In genomic region chr9:43338067-43338466, GRCm38 (mm10) we compare ENCODE assay signal across 22 mouse cellular contexts. TPM values are rescaled to one million over a fixed set of nuclear protein-coding genes. Genes with fewer than 3 reads are reported as not detected.
DNase-seq lines count a peak whose midpoint lies in the region; ATAC-seq lines count a peak whose summit lies in the region.
"Had no signal": no experiment of that assay in that cellular context is flagged by ENCODE, and none has a peak within 500 bp of the region (broad histone marks: within the 10 kb centered on the region; RNA-seq: fewer than 3 reads in every experiment).

No protein-coding gene starts in this region.

- H3K27ac ChIP-seq in neural tube, embryonic 13.5 days (replicated peaks), result no peak overlapping the region
- H3K27ac ChIP-seq in neural tube, embryonic 15.5 days (replicated peaks), result no peak overlapping the region
- H3K27ac ChIP-seq: embryonic facial prominence, embryonic 10.5 days; embryonic facial prominence, embryonic 12.5 days; forebrain, embryonic 13.5 days; forebrain, embryonic 15.5 days had no signal

- ATAC-seq in neural tube, embryonic 13.5 days (ENCODE audit: low read depth), result no peak
- ATAC-seq in neural tube, embryonic 15.5 days (ENCODE audit: low FRiP score), result no peak
- ATAC-seq: activated CD4-positive, CD25-positive, alpha-beta regulatory T cell, adult 4 months; CD4-positive, CD25-positive, alpha-beta regulatory T cell, adult 4 months; forebrain, embryonic 13.5 days; forebrain, embryonic 15.5 days; forebrain, postnatal 0 days; Patski had no signal

- H3K9ac ChIP-seq in neural tube, embryonic 13.5 days, result 0 out of 2 replicates have a peak overlapping the region, but pooled peaks have one; percentile 22
- H3K9ac ChIP-seq in neural tube, embryonic 15.5 days (replicated peaks), result no peak overlapping the region
- H3K9ac ChIP-seq: embryonic facial prominence, embryonic 12.5 days; forebrain, embryonic 13.5 days; forebrain, embryonic 15.5 days; forebrain, postnatal 0 days had no signal

- 0 out of 2 replicates have a peak, but pooled peaks cover 4% of the 10 kb centered on the region for H3K27me3 ChIP-seq in neural tube, embryonic 13.5 days
- peaks cover 2% of the 10 kb centered on the region; the same call in 1 of the 2 replicates for H3K27me3 ChIP-seq in neural tube, embryonic 15.5 days (replicated peaks)
- H3K27me3 ChIP-seq: forebrain, embryonic 15.5 days had no signal

- H3K4me1 ChIP-seq in neural tube, embryonic 13.5 days (replicated peaks), result peaks cover 14% of the 10 kb centered on the region
- H3K4me1 ChIP-seq in neural tube, embryonic 15.5 days, result peaks cover 8% of the 10 kb centered on the region
- H3K4me1 ChIP-seq: embryonic facial prominence, embryonic 12.5 days had no signal

- no peaks in the 10 kb centered on the region for H3K36me3 ChIP-seq in neural tube, embryonic 13.5 days
- no peaks in the 10 kb centered on the region for H3K36me3 ChIP-seq in neural tube, embryonic 15.5 days
- H3K36me3 ChIP-seq: embryonic facial prominence, embryonic 10.5 days; embryonic facial prominence, embryonic 12.5 days; forebrain, embryonic 15.5 days; G1E had no signal

- no peaks in the 10 kb centered on the region for H3K9me3 ChIP-seq in neural tube, embryonic 13.5 days
- H3K9me3 ChIP-seq in neural tube, embryonic 15.5 days (replicated peaks), result no peaks in the 10 kb centered on the region
- H3K9me3 ChIP-seq: embryonic facial prominence, embryonic 10.5 days; embryonic facial prominence, embryonic 12.5 days; forebrain, embryonic 13.5 days; forebrain, embryonic 15.5 days had no signal

- DNase-seq in cerebellum, postnatal 10 days, result peak; percentile 63 to 82
- no peak for DNase-seq in cerebellum, adult 9-10 months
- DNase-seq in left cerebral cortex, postnatal 4 days, result peak; percentile 55
- DNase-seq in left cerebral cortex, postnatal 10 days (ENCODE audit: extremely low spot score in 1 of 2, low spot score in 2 of 2), result no peak
- DNase-seq: adrenal gland, adult 8-10 months; adrenal gland, postnatal 14 days; adrenal gland, postnatal 36 days; B cell, adult 2 months; cerebellum, adult 18-20 months; cerebellum, adult 8-10 months; cerebellum, postnatal 25 days; forebrain, postnatal 0 days had no signal

- H3K4me3 ChIP-seq in neural tube, embryonic 13.5 days, result no peak overlapping the region
- H3K4me3 ChIP-seq in neural tube, embryonic 15.5 days (replicated peaks), result no peak overlapping the region
- H3K4me3 ChIP-seq: embryonic facial prominence, embryonic 10.5 days; embryonic facial prominence, embryonic 12.5 days; forebrain, embryonic 13.5 days; forebrain, embryonic 15.5 days had no signal

- 70% methylated on average over 5 of the region's 5 CpGs for WGBS in neural tube, embryonic 13.5 days
- WGBS in neural tube, embryonic 15.5 days, result 72% methylated on average over 5 of the region's 5 CpGs

- intact Hi-C loops in left cerebral cortex, postnatal 4 days (cut with DNase I), result loop anchor here (2.0 kb wide), 2 partner anchors 407 to 635 kb away; no protein-coding TSS in a partner anchor
- intact Hi-C loops in left cerebral cortex, postnatal 10 days (cut with DNase I), result loop anchor here (5.0 kb wide), 1 partner anchor 634 kb away; no protein-coding TSS in a partner anchor

- no peak overlapping the region for H3K4me2 ChIP-seq in neural tube, embryonic 13.5 days
- no peak overlapping the region for H3K4me2 ChIP-seq in neural tube, embryonic 15.5 days
- H3K4me2 ChIP-seq: embryonic facial prominence, embryonic 12.5 days; forebrain, embryonic 13.5 days; forebrain, embryonic 15.5 days had no signal

RNA-seq across cellular contexts. Expression of gene Trim29, which starts 27.4 kb away (rescaled TPM):
- total RNA-seq in left cerebral cortex, postnatal 4 days (2021), result not detected
- total RNA-seq in left cerebral cortex, postnatal 10 days (2021), result under 1 TPM; 0.28 to 0.36 TPM
- polyA plus RNA-seq in neural tube, embryonic 13.5 days (2015; fragmentation: Nextera tagmentation; extraction: Ambion mirVana), result 0.34 and 0.38 TPM in 2 replicates
- 0.18 and 14.8 TPM in 2 replicates for polyA plus RNA-seq in neural tube, embryonic 15.5 days (2015; fragmentation: Nextera tagmentation; extraction: Ambion mirVana)
- total RNA-seq: forebrain, postnatal 0 days; G1E had no signal
- polyA plus RNA-seq: activated CD4-positive, CD25-positive, alpha-beta regulatory T cell, adult 4 months; CD4-positive, CD25-positive, alpha-beta regulatory T cell, adult 4 months; forebrain, embryonic 13.5 days; forebrain, embryonic 15.5 days; G1E; Patski had no signal

Comparison
In these comparisons a context has a peak if more than half of its experiments do, and no peak if none do; other contexts are left out.
1. DNase-seq: peak in cerebellum, postnatal 10 days (2 of 2) and left cerebral cortex, postnatal 4 days (single experiment); none in cerebellum, adult 9-10 months (single experiment) and left cerebral cortex, postnatal 10 days (0 of 2).